Mouse (Mus musculus) kidney, adult 8-10 months (tissue): ENCODE results near the gene Gnb3.
A peak's percentile ranks its signal among the peaks of the same experiment; 100 is the strongest.
"Not testable (repeated sequence)": the region's sequence is repeated elsewhere in the genome, so short reads cannot be mapped to it uniquely, and the experiment has no call there.

Experiments
- DNase-seq, 2 experiments: peaks; one replicate each; pipeline ENCODE4 v3.0.0; 2022

Gnb3 gene

DNA sequence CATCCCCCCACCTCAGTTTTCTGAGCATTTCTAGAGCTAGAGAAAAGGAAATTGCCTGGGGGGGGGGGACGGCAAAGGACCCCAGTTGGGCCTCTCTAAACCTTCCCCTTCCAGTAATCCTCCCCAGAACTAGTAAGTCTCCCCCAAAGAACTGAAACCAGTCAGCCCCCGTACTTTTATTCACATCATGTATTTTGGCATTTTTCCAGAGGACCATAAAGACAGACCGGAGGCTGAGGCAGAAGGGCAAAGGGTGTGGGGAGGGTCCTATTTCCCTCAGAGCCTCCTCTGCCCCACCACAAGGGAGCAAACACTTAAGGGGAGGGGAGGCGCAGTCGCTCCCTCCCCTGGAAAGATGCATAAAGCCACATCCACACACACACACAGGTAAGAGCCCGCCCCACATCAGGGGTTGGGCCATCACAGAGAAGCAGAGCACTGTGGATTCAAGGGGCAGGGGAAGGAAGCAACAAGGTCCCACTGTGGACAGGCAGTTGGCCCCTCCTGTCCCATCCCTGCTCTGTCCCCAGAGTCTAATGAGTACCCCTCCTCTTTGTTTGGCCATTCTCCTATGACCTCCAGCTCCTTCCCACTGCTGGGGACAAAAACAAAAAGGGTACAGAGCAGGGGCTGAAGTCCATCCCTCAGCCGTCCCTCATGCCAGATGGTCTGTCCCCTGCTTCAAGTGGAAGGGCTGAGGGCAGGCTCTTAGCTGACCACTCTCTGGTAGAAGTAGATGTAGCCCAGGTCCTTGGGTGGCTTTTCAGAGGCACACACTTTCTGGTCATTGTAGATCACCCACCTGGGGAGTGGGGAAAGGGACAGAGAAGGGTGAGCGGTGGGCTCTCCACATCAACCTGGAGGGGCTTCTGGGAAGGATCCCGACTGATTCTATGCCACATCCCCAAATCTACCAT is 25.0 kb downstream of the Gnb3 start:
- no peak for DNase-seq

DNA sequence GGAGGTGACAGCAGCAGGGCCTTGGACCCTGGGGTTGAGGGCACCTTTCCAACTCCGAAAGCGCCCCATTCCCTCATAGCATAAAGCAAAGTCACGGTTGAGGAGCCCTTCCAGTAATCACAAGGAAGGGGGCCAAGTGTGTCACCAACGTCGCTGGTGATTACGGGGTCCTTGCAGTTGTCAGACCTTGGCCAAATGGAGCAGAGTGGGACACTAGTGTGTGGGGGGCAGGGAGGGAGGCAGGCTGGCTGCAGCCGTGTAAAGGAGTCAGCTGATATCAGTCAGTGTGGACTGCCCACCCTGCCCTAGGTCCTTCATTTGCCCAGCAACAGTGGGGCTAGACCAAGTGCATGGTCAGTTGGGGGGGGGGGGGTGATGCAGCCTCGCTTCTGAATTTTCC is 25.6 kb downstream of the Gnb3 start:
- no peak for DNase-seq

GRCm38 (mm10) chr6:124813933-124814332 is 26.1 kb downstream of the Gnb3 start, which contains the start of gene Tpi1:
TSS of gene Tpi1 (minus strand) at chr6:124814296.
- DNase-seq, result peak; percentile 92 to 93

DNA sequence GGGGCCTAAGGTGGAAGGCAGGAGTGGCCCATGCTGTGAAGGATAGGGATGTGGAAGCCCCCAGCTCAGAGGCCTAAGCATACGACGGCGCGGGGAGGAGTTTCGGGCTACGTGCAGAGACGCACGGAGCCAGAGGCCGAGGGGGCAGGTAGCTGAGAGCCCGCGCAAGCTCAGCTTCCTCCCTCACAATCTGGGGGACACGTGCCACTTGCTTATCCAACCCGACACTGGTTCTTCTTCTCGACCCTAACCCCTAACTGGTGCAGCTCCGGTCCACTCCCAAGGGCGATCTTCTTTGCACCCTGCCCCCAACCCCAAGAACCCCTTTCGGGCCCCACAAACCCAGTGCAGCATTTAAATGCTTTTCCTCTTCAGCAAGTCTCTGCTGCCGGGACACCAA is 26.6 kb downstream of the Gnb3 start:
- peak; percentile 60 to 63 for DNase-seq

GRCm38 (mm10) chr6:124812848-124813247 is 27.2 kb downstream of the Gnb3 start:
- peak in 1 of 2 experiments; percentile 41 for DNase-seq

DNA sequence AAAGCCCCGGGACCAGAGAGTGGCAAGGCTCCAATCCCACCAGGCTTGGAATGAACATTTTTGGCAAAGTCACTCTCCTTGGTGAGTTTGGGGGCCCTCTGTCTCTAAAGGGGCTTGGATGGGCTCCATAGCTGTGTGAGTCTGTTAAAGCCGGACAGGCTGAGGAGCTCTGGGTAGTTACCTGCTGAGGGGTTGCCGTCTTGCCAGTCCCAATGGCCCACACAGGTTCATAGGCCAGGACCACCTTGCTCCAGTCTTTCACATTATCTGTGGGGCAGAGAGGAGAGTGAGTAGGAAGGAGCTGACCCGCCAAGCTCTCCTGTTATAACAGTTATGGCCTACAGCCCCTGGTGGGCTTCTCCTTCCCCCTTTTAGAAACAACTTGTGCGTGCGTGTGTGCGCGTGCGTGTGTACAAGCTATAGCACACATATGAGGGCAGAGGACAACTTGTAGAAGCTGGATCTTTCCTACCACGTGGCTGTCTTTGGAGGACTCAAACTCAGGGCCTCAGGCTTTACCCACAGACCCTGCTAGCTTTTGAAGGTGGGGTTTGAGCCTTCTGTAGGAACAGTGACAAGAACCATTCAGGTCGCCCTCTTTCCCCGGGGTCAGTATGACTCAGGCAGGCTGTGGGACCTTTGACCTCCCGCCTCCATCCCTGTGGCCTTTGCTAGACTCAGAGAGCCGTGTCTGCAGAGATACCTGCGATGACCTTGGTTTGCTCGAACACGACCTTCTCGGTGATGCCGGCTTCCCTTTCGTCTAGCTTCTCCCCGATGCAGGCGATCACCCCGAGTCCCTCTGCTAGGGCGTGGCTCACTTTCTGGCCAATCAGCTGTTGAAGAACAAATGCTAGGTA is 28.1 kb downstream of the Gnb3 start:
- peak in 1 of 2 experiments; percentile 40 for DNase-seq

GRCm38 (mm10) chr6:124811403-124811665 is 28.7 kb downstream of the Gnb3 start:
- no peak for DNase-seq

DNA sequence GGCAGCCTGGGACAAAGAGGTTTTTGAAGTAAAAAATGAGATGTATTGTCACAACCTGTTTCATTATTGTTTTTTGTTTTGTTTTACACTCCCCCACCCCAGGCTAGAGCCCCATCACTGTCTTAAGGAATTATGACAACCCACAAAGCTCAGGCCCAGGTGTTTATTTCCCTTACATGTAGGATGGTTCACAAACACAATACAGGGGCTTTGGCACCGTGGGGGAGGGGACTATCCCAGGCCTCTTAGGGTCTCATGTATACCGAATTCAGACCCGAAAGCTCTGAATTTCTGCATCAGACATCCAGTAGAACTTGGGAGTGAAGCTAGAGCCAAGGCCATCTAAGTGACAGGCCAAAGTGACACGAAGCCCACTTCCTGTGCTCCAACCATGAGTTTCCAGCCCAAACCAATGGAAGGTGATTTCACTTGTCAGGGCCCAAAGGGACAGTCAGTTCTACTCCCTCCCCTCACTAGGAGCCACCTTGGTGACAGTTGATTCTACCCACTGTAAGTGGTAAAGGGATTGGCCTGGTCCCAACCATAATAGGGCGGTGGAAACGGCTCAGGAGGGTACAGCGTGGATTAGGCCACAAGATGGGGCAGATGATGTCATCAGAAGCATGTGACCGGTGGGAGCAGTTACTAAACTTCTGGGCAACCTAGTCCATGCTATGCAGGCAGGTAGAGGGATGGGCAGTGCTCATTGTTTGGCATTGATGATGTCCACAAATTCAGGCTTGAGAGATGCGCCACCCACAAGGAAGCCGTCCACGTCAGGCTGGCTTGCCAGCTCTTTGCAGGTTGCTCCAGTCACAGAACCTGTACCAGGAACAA is 29.3 kb downstream of the Gnb3 start:
- not testable (repeated sequence) for DNase-seq

- DNase-seq, result no peak
Measured at GRCm38 (mm10) chr6:124809775-124810538, 30.1 kb downstream of the Gnb3 start.

- DNase-seq, result peak; percentile 83 to 89
Measured at GRCm38 (mm10) chr6:124809052-124809774, 30.9 kb downstream of the Gnb3 start.

- DNase-seq, result peak; percentile 81 to 87
Measured at GRCm38 (mm10) chr6:124808358-124809012, 31.6 kb downstream of the Gnb3 start, which contains the start of gene Spsb2. TSS of gene Spsb2 (plus strand) at chr6:124808661.

DNA sequence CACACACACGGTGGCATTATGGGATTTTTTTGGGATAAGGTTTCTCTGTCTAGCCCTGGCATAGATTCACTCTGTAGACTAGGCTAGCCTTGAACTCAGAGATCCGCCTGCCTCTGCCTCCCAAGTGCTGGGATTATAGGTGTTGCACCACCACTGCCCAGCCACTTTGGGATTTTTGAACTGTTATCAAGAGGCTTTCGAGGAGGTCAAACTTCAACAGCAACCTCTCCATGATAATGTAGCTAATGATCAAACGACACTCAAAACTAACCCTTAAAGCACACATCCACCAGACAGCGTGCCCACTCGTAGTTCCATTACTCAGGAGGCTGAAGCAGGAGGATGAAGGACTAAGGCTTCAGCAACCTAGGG is 32.1 kb downstream of the Gnb3 start:
- DNase-seq, result no peak

- no peak for DNase-seq
Measured at GRCm38 (mm10) chr6:124807366-124807765, 32.7 kb downstream of the Gnb3 start.

- DNase-seq, result no peak
Measured at GRCm38 (mm10) chr6:124806446-124807140, 33.5 kb downstream of the Gnb3 start.

DNA sequence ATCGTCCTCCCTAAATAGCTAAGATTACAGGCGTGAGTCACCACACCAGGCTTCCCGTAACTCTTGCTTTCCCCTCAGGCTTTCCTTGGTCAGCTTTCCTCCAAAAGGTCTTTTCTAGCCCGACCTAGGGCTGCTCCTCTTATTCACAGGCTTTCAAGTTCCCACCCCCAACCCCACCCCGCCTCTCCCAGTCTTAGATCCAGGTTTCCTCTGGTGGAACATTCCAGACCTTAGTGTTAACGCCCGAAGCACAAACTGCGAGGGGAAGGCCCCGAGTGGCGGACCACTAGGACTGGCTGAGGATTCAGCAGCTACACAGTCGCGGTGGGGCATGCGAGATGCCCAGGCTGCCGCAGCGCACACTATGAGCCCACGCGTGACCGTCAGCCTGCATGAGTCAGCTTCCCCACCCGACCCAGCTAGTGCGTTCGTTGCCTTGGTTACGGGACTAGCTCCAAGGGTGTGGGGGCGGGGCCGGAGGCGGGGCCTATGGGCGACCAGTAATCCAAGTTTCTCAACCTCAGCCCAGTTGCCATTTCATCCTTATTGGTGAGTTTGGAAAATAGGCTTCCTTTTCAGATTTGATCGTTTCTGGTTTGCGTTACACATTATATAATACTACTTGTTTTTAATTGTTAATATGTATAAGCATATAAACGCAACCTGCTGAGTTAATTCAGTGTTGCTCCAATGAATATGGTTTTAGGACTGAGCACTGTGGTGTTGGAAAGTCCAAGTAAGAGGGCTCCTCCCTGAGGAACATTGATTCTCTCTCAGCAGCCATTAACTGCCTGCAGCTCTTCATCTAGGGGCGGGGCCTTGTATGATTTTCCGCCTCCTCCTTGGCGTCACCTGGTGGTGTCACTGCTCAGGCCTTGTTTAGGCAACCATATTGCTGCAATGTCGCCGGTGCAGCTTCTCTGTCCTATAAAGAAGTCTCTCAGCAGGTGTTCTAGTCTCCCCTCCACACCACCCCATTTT is 34.4 kb downstream of the Gnb3 start:
- peak; percentile 97 for DNase-seq

DNA sequence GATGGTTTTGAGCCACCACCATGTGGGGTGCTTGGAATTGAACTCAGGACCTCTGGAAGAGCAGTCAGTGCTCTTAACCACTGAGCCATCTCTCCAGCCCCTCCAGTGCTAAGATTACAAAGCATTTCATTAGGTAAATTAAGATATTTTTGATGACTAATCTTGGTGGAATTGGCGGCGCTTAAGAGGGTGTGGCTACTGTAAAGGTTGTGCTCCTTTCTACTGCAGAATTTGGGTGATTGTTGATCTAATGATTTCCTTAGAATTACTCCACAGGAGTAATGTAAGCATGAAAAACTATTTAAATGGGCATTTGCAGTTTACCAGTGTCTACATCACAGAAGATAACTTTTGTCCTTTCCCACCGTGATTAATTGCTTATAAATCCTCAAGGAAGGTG is 35.7 kb downstream of the Gnb3 start:
- DNase-seq, result no peak

GRCm38 (mm10) chr6:124803691-124804090 is 36.4 kb downstream of the Gnb3 start:
- not testable (repeated sequence) for DNase-seq

DNA sequence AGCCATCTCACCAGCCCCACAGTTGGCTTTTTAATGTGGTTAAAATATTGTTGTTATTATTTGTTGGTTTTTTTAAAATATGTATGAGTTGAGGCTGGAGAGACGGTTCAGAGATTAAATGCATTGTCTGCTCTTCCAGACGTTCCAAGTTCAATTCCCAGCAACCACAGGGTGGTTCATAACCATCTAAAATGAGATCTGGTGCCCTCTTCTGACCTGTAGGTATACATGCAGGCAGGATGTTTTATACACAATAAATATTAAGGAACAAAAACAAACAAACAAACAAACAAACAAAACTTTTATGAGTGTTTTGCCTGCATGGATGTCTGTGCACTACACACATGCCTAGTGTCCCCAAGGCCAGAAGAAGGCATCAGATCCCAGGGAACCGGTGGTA is 37.0 kb downstream of the Gnb3 start:
- DNase-seq, result no peak

- DNase-seq, result not testable (repeated sequence)
Measured at GRCm38 (mm10) chr6:124802400-124802799, 37.7 kb downstream of the Gnb3 start.
